Mouse (Mus musculus): ENCODE results near the gene Slc41a2.

The Slc41a2 gene

GRCm38 (mm10) chr10:83219729-83220128 lies 118.0 kb downstream of the Slc41a2 start:
- peak; percentile 77 for DNase-seq

DNA sequence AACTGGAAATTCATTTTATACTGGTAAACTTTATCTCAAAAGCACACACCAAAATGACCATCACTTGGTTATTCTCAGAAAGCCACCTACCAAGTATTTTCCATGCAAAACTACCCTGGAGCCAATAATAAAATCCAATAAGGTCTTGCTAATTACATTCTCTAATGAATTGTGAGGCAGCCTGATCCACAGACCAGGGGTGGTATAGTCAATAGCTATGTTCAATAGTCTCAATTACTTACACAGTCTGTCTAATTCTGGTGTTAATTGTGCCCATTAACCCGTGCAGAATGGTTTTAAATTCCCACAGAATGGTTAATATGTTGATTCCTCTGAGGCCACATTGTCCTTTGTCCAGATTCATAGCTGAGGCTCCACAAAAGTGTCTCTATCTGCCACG lies 118.9 kb downstream of the Slc41a2 start:
- no peak for DNase-seq

- DNase-seq: peak; percentile 63
Measured at GRCm38 (mm10) chr10:83217256-83217655, 120.4 kb downstream of the Slc41a2 start.

DNA sequence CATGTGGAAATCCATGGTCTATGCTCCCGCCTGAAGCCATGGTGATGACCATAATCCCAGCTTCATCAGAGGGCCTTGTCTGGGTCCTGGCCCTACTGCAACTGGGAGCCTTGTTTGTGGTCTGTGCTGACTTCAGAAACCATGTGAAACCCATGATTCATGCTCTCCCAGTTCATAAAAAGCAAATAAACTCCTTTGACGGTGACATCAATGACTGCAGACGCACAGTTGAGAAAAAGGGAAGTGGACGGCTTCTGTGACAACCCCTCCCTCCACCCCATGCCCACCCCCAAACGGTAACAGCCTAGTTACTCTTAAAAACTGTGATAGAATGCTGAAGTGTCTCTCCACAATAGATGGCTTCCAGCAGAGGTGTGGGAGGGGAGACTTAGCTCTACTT lies 122.1 kb downstream of the Slc41a2 start:
- DNase-seq: no peak

- no peak for DNase-seq
Measured at GRCm38 (mm10) chr10:83212618-83213017, 125.1 kb downstream of the Slc41a2 start.

DNA sequence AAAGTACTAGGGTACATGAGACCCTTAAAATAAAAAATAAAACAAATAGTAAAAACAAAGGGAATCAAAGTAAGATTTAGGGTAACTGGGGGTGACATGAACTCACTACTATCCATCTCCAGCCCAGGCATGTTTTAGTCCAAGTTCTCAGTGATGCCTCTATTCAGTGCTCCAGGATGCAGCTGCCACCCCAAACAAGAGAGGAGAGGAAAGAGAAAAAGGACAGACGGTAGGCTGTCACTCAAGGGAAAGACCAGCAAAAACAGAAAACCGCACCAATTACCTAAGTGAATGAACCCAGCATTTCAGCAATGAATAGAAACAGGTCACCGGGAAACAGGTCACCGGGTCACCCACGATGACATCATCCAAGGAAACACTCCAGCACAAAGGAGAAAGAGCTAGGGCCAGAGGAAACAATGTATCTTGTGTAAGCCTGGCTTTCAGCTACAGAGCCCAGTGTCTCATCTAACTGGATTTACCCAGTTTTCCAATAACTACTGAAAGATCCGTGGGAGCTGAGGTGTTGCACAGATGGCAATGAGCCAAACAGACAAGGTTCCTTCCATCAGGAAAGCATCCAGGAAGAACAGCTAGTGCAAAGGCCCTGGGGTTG lies 126.6 kb downstream of the Slc41a2 start:
- DNase-seq: no peak

GRCm38 (mm10) chr10:83210122-83210521 lies 127.6 kb downstream of the Slc41a2 start:
- no peak for DNase-seq

DNA sequence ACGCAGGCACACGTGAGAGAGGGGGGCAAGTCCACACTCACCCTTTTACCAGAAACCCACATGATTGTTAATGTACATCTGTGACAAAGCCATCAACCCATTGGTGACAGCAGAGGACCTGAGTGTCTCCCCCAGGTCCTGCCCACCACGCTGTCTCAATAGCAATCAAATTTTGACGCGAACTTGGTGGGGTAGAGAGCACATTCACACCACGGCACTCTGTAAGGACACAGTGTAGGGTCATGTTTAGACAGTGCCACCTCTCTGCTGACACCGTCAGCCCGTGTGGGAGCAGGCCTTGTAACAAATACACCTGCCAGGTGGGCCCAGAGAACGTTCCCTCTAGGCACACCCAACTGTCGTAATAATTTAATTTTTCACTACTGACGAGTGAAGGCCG lies 128.3 kb downstream of the Slc41a2 start:
- DNase-seq: no peak

GRCm38 (mm10) chr10:83208436-83208835 lies 129.2 kb downstream of the Slc41a2 start:
- no peak for DNase-seq

GRCm38 (mm10) chr10:83202906-83203702 lies 134.6 kb downstream of the Slc41a2 start:
- DNase-seq: no peak

GRCm38 (mm10) chr10:83201525-83201924 lies 136.2 kb downstream of the Slc41a2 start:
- no peak for DNase-seq

DNA sequence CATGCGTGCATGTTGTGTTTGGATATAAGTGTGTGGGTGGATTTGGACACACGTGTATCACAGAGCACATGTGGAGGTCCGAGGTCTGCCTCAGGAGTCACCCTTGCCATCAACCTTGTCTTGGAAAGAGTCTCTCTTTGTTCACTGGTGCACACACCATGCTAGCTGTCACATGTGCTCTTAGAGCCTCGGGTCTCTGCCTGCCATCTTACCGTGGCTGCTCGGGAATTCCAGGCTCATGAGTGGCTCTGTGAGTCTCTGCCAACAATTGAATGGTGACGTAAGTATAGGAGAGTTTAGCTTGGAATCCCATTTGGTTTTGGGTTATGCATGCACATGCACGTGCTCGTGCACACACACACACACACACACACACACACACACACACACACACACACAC lies 138.4 kb downstream of the Slc41a2 start:
- DNase-seq: no peak

GRCm38 (mm10) chr10:83198692-83199091 lies 139.0 kb downstream of the Slc41a2 start:
- DNase-seq: no peak

- peak; percentile 80 for DNase-seq
Measured at GRCm38 (mm10) chr10:83197690-83198336, 139.9 kb downstream of the Slc41a2 start.

DNA sequence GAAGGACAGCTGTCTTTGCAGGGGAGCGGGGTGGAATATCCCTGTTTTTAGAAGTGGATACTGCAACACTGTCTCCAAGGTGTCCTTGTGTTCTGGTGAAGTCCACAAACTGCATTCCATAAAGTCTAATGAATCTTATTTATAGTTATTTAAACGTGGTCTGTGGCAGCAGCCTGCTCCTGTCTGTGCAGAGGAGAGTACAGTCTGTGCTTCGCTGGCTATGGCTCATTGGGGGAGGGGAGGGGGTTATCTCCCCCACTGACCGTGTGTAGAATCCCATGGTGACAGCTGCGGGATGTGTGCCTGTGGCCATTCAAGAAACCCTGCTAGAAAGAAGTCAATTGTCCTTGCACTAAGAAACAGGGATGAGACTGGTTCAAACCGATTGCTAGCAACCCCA lies 145.7 kb downstream of the Slc41a2 start:
- DNase-seq: no peak

- no peak for DNase-seq
Measured at GRCm38 (mm10) chr10:83191476-83191875, 146.2 kb downstream of the Slc41a2 start.

- no peak for DNase-seq
Measured at GRCm38 (mm10) chr10:83189071-83189470, 148.6 kb downstream of the Slc41a2 start.

- peak; percentile 61 for DNase-seq
Measured at GRCm38 (mm10) chr10:83186984-83187383, 150.7 kb downstream of the Slc41a2 start.

DNA sequence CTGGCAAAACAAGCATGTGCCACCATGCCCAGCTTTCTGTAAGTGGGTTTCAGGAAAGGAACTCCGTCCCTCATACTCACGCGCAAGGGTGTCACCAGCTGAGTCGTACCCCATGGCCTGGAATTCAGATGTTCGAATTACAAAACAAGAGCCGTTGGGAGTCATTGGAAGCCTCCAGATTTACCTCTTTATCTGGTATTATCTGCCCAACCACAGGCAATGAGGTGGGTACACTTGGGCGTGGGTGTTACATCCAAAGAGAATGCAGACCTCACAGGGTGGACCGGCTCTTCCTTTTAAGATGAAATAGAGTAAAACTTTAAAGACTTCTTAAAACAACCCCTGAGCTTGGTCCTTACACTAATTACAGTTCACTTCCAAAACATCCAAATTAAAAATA lies 151.5 kb downstream of the Slc41a2 start:
- no peak for DNase-seq

DNA sequence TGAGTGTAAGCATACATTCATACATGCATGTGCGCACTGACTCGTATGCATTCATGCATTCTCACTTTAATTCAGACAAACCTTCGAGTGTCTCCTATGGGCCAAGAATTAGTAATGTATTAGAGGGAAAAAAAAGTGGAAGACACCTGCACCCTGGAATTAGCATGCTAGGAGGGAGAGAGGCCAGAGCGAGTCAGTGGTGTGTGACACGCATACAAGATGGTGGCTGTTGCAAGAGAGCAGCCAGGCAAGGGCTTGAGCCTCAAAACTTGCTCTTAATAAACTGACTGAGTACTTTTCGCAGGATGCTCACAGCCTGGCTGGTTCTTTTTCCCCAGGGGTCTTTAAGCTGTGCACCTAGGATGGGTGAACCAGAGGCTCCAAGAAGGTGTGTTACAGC lies 152.6 kb downstream of the Slc41a2 start:
- DNase-seq: no peak

GRCm38 (mm10) chr10:83184480-83185069 lies 153.1 kb downstream of the Slc41a2 start:
- peak; percentile 42 for DNase-seq

- no peak for DNase-seq
Measured at GRCm38 (mm10) chr10:83183634-83184479, 153.8 kb downstream of the Slc41a2 start.

DNA sequence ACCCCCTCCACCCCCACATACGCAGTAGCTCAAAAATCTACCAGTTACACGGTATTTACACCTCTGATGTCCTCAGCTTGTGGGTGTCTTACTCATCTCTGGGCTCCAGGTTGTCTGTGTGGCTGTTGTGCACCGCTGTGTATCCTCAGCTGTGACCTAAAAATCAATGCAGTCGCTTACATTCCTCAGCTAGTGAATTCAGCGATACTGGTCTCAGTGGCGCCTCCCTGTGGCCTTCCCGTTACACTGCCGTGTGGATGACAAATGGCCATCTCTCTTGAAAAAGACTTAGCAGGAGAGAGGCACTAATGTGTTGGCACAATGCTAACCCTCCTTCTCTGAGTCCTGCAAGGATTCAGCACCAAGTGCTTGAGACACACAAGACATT lies 155.1 kb downstream of the Slc41a2 start:
- DNase-seq: peak; percentile 74

Data from lung, postnatal 10 days (tissue).